Mouse (Mus musculus): Measurements from ENCODE around the gene Ptpn7.

DNA sequence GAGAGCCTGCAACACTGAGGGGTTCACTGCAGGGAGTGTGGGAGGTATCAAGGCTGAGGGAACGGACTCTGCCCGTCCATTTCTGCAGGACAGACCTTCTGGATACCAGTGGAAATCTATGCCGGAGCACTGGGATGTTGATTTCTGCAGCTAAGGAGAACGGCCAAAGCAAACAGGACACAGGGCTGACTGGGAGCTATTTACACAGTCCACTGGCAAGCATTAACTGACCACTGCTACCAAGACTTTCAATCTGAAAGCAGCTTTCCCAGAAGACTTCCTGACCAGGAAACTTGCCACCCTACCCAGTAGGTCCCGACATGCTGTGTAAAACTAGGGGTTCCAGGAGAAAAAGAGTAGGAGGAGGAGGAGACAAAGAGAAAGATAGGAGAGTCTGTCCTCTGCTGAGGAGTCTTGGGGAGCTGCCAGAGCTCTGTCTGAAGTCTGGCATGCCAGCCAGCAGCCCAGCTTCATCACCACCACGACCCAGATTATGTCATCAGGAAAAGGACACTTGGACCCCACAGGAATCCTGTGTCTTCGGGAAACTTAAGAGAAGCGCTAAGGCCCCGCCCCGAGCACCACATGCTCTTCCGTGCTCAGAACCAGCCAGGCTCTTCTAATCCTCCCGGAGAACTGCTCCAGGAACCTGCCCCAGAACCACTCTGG is 37.2 kb downstream of the Ptpn7 start:
- TF ChIP-seq POLR2A (IDR thresholded peaks at IDR 0.05; ENCODE audit: low read depth, low read length) (no peak), CTCF (IDR thresholded peaks at IDR 0.05; ENCODE audit: extremely low read depth, insufficient read length, insufficient replicate concordance, low read depth, low read length) (no peak)

Data from small intestine, adult 2 months (tissue).